Mouse (Mus musculus): ENCODE results near the gene Nsmce4a. TPM values are rescaled to one million over a fixed set of nuclear protein-coding genes. Genes with fewer than 3 reads are reported as not detected.

Gene Nsmce4a
- total RNA-seq, 2 experiments from 2014 or later = 36.3 to 36.6 TPM

Other genes starting within 250 kb of the Nsmce4a start
- 10 to 100 TPM; 65.3 to 66.7 TPM for gene Ate1, start 52.7 kb downstream of the Nsmce4a start, total RNA-seq (2021)
- 10 to 100 TPM; 75.1 to 82.4 TPM for gene Tacc2, start 4.3 kb upstream of the Nsmce4a start, total RNA-seq (2021)
- under 1 TPM; 0.86 to 0.87 TPM for gene Btbd16, start 201.0 kb upstream of the Nsmce4a start, total RNA-seq (2021)